Mouse (Mus musculus): ENCODE measurements at regions not wholly inside any gene's neighbourhood (a gene's known extent, or its start where the extent isn't known, plus 50 kb on each side); places are given as distances from the start of the nearest gene placed in this dataset.

DNA sequence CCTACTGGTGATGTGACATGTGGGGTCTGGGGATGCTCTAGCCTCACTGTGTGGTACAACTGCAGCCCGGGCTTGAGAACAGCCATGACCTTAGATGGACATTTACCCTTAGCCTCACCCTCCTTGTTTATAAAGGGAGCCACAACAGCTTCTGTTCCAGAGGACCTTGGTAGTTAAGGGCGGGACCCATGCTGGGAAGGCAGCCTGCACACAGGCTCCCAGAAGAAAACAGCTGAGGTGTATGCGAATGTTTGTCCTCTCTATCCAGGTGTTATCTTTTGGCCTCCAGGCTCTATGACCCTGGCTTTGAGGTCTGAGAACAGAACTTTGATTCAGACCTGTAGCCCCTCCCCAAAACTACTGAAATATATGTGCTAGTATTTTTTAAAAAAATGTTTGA is 102.1 kb upstream of the Mki67 start:
- no peak for DNase-seq (ENCODE audit: extremely low read depth, low read depth)

DNA sequence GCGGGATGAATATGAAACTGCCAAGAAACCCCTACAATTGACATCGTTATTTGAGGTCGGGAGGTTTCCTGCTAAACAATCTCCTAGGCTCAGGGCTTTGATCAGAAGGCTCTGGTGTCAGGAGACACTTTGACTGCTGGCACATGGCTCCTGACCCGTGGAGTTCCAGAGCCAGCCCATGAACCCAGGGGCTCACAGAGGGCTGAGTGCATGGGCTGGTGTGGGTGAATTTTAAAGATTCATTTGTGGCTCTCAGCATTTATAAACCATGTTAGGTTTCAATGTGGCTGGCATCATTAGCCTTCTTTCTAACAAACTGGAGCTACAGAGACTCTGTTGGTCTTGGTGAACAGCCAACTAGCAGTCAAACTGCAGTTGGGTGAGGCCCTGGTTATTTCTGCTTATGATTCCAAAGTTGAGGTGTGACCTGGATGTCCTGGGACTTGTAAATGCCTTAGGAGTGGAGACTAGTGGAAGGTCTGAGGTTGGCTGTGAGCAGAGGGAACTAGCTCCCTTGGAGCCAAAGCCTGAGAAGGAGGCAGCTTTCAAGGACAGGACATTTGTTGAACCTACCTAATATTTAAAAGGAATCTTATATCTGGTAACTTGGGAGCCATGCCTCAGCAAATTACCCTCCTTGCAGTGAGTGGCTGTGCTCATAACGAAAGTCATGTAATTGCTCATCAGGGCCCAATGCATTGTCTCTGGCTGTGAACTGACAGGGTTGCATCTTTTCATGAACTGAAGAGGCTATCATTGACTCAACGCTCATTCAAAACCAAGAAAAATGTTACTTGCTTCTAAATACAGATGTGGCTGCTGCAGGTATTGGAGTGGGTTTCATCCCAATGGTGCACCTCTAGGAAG is 108.0 kb upstream of the Mki67 start:
- no peak for DNase-seq (ENCODE audit: extremely low read depth, low read depth)

DNA sequence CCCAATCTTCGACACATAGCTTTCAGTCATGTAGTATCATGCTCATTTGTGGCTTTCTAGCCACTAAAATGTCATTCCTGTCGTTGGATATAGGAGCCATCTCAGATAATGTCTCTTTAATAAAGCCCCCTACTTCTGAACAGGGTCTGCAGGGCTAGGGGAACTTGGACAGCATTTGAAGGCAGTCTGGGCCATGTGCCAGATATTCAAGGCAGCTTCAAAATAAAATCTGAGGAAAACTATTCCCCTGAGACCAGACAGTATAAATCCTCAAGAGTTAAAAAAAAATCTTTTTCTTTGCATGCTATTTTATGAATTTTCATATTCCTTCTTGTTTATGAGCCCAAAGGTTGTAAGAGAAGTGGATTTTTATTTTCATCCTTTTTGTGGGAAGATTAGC is 113.1 kb upstream of the Mki67 start:
- DNase-seq (ENCODE audit: extremely low read depth, low read depth) = no peak

- DNase-seq (ENCODE audit: extremely low read depth, low read depth) = no peak
Observed at GRCm38 (mm10) chr7:135833425-135833824, 117.3 kb upstream of the Mki67 start.

DNA sequence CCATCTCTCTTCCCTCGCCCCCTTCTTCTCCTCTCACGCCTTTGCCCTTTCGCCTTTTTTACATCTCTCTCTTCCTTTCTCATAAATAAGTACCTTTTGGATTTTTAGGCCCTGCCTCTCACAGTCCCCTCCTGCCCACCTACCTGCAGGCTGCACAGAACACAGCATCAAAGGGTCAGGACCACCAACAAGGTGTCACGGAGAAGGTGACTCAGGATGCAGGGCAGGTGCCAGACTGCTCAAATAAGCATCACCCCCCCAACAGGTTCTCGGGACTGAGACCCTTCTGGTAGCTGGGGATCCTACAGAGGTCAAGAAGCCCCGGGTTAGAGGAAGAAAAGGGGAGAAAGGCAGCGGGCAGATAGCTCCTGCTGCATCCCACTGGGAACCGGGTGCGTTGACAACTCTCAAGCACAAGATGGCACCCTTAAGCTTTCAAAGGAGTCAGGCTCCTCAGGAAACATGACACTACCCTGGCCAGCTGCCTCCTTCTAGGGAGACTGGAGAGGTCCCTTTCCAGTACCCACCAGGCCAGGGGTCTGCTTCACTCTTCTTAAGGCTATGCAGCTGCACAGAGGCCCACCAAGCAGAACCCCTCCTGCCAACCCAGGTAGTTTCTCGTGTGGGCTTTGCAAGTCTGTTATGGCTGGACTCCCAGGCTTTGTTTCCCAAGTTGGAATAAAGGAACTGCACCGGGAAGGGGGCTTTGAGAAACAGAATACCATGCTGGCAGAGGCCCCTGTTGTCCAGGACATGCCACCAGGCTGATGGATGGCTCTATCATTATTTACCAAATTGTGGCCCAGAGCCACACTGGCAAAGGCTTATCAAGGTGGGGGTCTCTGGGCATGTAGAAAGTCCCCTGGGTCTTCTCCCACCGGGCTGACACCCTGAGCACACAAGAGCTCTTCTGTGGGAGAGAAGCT is 120.9 kb upstream of the Mki67 start:
- DNase-seq (ENCODE audit: extremely low read depth, low read depth) = no peak

- no peak for DNase-seq (ENCODE audit: extremely low read depth, low read depth)
Observed at GRCm38 (mm10) chr7:135844018-135844417, 127.9 kb upstream of the Mki67 start.

DNA sequence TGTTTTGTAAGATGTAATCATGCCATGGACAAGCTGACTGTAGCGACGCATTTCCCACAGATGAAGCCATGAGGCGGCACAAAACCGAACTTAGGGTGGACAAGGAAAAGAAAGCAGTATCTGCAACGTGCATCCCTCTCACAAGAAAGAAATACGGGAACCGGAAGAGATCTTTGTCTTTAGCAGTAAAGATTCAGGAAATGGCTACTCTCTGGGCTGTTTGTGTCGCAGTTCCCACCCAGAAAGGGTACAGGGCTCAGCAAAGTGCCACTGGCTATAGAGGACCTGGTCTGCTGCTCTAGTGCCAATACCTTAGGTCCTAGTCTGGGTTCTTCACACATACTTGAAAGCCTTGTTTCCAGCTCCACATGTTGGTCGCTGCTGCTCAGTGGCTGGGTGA is 131.1 kb upstream of the Mki67 start:
- no peak for DNase-seq (ENCODE audit: extremely low read depth, low read depth)

GRCm38 (mm10) chr7:135848170-135848569 is 132.0 kb upstream of the Mki67 start:
- no peak for DNase-seq (ENCODE audit: extremely low read depth, low read depth)

- DNase-seq (ENCODE audit: extremely low read depth, low read depth) = no peak
Observed at GRCm38 (mm10) chr7:135848833-135849232, 132.7 kb upstream of the Mki67 start.

DNA sequence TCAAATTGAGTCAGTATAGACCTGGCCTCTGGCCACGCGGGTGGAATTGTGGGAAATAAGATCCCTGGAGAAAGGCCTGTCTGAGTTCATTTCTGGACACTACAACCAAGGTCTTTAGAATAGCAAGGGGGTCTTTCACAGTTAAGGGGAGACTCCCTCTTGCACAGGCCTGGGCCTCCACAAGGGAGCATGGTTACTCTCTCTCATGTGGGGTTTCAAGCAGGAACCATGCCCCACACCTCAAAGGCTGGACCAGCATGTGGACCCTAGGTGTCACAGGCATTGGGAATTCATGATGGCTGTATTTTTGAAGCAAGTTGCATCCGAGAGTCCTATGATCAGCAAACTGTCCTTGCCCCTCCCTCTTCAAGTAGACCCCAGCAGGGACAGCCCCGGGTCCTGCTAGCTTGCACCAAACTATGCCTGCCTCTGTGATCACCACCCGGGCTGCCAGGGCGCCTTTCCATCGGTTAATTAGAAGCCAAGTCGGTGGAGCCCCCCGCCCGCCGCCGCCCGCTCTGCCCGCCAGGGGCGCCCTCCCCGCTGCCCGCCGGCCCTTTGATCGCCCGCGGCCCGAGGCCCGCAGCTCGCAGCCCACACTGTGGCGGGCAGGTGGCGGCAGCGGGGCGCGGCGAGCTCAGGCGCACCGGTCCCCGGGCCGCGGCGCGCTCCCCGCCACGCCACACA is 137.1 kb upstream of the Mki67 start:
- DNase-seq (ENCODE audit: extremely low read depth, low read depth) = no peak

GRCm38 (mm10) chr7:135853814-135854324 is 137.7 kb upstream of the Mki67 start:
- no peak for DNase-seq (ENCODE audit: extremely low read depth, low read depth)

GRCm38 (mm10) chr7:135860288-135860687 is 144.1 kb upstream of the Mki67 start:
- DNase-seq (ENCODE audit: extremely low read depth, low read depth) = no peak

GRCm38 (mm10) chr7:135860741-135861408 is 144.7 kb upstream of the Mki67 start:
- DNase-seq (ENCODE audit: extremely low read depth, low read depth) = no peak

DNA sequence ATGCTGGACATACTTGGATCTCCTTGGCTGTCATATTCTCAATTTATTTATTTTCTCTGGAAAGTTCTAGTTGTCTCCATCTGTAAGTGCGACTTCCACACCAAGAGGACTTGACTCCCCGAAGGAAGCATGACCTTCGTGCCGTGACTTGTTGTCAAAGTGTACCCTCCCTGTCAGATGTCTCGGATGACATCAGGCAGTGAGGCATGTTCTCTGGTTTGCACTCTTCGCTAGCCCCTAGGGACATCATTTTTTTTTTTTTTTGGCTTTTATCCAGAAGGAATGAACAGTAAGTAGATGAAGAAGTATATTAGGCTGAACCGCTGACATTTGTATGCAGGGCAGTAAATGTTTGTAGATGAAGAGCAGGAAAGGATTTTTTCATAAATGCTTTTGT is 145.2 kb upstream of the Mki67 start:
- no peak for DNase-seq (ENCODE audit: extremely low read depth, low read depth)

DNA sequence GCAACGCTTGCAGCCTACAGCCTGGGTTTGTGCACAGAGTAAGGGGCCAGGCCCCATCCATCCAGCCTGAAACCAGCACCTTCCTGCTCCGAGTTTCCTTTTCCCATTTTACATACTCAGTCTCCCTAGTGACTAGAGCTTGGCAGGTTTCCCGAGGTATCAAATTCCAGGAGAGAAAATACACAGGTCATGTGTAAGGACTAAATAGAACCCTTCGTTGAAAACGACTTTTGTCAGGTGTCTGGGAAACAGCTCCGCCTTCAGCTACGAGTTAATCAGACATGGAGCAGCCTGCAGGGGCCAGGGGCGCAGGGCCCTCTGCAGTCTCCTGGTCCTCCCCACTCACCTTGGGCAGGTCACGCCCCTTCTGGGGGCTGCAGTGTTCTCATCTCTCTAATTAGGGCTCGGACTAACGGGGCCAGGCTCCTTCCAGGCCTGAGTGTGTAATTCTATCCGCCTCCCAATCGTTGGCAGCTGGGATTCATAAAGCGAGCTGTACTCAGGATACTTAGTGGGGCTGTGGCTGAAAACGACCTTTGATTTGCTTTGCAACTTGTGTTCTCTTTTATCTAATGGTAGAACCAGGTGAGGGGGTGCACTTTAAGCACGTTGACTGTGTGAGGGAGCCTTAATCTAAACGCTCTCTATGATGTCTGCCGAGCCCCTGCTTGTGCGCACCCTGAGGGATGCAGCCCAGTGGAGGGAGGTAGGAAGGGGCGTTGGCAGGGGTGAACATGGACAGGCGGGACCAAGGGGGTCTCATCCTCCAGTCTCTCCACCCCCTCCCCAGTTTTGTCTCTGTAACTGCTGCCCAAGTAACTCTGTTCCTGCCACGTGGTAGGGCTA is 147.6 kb upstream of the Mki67 start:
- no peak for DNase-seq (ENCODE audit: extremely low read depth, low read depth)

DNA sequence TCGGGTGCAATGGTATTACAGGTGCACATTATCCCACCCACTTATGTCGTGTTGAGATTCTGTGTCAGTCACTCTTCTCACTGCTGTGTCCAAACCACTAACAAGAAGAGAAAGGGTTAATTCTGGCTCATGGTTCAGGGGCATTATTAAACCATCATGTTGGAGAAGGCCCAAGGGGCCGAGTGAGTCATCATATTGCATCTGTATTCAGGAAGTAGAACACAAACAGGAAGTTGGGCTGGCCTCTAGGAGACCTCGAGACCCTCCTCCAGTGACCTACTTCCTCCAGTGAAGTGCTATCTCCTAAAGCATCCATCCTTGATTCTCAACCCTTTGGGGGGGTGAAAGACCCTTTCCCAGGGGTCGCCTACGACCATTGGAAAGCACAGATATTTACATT is 154.8 kb upstream of the Mki67 start:
- DNase-seq (ENCODE audit: extremely low read depth, low read depth) = no peak

GRCm38 (mm10) chr7:135877091-135877874 is 161.1 kb upstream of the Mki67 start:
- no peak for DNase-seq (ENCODE audit: extremely low read depth, low read depth)

DNA sequence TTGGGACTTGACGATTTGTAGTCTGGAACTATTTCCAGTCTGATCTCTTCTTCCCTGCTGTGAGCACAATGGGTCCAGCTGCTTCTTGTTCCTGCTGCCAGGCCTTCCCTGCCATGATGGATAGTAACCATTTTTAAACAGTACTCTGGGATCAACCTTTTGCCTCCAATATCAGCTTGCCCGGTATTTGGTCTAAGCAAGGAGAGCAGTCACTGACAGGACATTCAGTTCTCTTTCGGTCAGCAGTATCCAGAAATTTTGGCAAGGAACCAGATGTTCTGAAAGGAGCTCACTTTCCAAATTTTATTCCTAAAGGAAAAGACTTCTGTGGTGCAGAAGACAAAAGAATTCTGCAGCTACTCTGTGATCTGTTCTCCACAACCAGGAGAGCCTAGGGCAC is 162.6 kb upstream of the Mki67 start:
- no peak for DNase-seq (ENCODE audit: extremely low read depth, low read depth)

DNA sequence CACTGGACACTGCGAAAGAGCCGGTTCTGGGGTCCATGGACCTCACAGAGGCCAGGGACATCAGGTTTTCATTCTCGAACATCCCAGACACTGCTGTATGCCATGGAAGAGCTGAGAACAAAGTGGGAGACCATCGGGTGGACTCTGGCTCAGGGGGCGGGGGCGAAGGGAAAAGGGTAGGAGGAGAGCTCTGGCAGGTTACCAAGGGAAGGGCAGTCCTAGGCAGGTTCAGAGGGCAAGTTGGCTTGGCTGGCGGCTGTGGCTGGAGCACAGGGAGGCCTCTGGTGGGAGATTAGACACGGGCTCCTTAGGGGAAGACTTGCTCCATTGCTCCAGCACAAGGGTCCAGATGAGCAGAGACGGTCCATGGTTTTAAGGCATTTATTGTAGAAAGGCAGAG is 164.3 kb upstream of the Mki67 start:
- no peak for DNase-seq (ENCODE audit: extremely low read depth, low read depth)
